Mouse (Mus musculus): ENCODE results near the gene Adam1b.
A peak's percentile ranks its signal among the peaks of the same experiment; 100 is the strongest.
"Not testable (repeated sequence)": the region's sequence is repeated elsewhere in the genome, so short reads cannot be mapped to it uniquely, and the experiment has no call there.

Gene Adam1b

DNA sequence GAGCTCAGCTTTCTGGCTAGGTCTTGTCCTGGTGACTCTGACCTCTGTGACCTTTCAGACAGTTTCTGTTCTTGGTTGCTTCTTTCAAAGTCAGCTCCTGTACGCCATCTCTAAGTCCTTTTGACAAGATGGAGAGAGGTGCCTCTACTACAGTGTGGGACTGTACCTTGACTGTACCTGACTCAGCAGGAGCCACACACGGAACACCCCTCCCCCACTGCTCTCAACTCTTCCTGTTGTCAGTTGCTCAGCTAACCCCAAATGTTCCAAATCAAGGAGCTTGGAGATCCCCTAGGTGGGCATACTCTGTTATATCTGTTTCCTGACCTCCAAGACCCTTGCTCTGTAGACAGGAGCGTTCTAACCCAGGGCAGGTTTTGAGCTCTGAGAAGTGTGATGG lies at the start of gene Adam1b:
Gene Adam1b, minus strand, starts transcription at position 205 of the 400 bp plus-strand sequence.
- DNase-seq (ENCODE audit: inconsistent ontology term) = no peak

DNA sequence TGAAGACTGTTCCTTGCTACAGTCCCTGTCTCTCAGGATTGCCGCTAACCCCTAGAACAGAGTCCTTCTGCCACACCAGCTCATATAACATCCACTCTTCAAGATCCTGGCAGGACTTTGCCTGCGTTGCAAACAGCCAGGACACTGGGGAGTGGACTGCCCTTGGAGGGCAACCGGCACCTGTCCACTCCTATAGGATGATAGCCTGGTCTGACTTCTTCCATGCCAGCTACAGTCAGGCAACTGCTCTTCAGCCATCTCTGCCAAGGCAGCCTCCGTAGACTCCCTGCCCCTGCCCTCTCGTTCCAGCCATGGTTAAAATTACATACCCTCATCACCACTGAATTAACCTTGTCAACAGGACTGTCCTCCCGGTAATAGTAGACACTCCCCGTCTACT lies 46.0 kb upstream of the Adam1b start:
- DNase-seq (ENCODE audit: inconsistent ontology term) = no peak

DNA sequence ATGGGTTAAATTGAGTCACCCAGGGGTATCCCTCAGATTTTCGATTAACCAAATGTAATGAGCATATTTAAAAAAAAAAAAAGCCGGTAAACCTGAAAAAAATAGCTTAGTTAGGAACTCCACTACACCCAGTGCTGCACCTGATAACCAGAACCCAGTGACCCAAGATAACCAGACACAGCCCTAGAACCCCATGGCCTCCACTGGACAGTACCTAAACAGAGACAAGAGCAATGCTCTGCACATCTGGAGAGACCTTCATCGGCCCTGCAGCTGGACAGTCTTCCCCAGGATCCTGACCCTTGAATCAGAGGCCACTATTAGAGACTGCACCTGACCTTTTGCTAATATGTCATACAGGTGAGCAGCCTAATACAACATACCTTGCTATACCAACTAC lies 43.8 kb upstream of the Adam1b start:
- DNase-seq (ENCODE audit: inconsistent ontology term) = no peak

DNA sequence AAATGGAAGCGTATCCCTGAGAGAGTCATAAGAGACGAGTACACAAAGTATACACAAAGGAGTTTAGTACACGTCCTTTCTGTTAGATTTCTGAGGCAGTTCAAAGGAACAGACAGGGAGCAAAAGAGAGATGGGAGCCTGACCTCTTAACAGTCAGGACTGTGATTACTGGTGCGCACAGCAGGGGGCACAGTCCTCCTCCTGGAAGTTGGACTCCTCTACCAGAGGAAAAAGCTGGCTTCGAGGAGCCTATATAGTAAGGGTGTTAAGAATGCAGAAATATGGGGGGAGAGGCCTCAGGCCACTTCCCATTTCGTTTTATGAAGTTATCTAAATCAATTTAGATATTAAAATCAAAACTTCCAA lies 43.3 kb upstream of the Adam1b start:
- peak; percentile 28 for DNase-seq (ENCODE audit: inconsistent ontology term)

DNA sequence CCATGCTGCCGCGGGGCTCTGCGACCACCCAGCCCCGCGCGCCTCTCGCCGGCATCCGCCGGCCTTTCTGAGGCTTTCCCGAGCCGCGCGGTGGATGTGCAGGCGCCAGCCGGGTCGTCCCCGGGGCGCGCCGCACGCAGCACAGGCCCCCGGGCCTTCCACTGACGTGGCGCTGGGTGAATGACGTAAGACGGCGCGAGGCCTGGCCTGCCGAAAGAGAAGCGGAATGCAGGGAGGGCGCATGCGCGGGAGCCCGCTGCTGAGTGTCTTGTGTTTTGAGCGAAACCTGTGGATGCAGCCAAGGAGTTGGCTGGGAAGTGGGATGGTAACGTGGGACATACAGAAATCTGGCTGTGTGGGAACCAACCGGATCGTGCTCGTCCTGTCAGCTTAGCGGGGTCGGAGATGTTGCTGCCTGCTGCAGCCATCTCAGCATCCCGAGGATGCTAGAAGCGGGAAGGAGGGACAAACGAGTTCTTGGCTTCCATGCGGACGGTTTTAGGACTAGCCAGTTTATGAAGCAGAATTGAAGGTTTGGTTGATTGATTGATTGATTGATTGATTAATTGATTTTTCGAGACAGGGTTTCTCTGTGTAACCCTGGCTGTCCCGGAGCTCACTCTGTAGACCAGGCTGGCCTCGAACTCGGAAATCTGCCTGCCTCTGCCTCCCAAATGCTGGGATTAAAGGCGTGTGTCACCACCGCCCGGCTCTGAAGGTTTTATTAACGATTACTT lies 42.7 kb upstream of the Adam1b start, which contains the start of gene Mapkapk5:
Gene Mapkapk5, minus strand, starts transcription at position 113 of the 737 bp plus-strand sequence.
- DNase-seq (ENCODE audit: inconsistent ontology term) = peak; percentile 98

DNA sequence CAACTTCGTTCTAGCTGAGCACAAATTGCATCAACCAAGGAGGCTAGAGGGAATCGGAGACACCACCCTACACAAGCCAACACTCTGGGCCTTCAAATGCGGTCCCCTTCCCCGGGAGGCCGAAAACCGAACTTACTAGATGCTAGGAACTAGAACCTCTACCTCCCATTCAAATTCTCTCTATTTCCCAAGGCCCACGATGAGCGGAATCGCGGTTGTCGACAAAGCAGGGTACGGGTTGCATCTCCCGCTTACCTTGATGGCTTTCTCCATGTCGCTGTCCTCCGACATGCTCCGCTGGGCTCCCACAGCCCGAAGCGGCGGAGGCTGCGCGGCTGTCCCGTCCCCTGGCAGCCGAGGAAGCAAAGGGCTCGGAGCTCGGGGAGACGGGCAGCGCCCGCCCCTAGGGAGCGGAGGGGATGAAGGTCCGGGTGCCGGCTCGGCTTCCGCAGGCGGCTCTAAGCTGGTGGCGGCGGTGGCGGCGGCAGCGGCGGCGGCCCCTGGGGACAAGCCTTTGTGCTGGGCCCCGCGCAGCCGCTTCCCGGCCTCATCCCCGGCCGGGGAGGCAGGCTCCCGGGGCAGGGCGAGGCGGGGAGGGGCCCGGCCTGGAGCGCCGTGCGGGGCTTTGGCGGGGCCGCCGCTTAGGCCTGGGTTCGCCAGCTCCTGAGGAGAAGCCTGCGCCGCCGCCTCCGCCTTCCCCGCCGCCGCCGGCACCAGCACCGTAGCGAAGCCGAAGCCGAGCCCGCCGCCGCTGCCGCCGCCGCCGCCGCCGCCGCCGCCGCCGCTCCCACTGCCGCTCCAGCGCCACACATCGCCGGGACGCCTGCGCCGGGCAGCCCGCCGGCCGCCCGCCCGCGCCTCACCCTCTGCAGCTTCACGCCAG lies 41.9 kb upstream of the Adam1b start, which contains the start of the genes Adam1a and Gm42878:
Gene Adam1a, minus strand, starts transcription at position 573 of the 883 bp plus-strand sequence.
Gene Gm42878, minus strand, starts transcription at position 573 of the 883 bp plus-strand sequence.
- DNase-seq (ENCODE audit: inconsistent ontology term) = peak; percentile 65

DNA sequence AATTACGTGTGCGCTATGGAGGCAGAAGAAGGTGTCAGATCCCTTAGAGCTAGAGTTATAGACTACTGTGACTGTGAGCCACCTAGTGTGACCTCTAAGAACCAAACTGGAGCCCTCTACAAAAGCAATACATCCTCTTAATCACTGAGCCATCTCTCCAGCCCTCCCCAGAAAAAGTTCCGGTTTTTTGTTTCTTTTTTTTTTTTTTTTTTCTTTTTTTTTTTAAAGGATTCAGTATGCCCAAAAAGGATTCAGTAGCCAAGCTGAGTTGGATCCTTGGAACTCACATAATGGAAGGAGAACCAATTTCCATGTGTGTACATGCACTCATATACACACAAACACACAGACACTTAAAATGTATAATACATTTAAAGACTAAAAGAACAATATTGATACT lies 40.1 kb upstream of the Adam1b start:
- DNase-seq (ENCODE audit: inconsistent ontology term) = no peak

DNA sequence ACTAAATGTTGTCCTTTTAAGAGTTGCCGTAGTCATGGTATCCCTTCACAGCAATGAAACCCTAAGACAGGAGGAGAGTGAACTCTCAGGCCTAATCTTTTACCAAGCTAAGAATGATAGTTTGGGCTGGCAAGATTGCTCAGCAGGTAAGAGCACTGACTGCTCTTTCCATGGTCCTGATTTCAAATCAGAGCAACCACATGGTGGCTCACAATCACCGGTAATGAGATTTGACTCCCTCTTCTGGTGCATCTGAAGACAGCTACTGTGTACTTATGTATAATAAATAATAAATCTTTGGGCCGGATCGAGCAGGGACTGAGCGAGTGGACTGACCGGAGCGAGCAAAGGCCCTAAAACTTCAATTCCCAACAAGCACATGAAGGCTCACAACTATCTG lies 38.0 kb upstream of the Adam1b start:
- no peak for DNase-seq (ENCODE audit: inconsistent ontology term)

DNA sequence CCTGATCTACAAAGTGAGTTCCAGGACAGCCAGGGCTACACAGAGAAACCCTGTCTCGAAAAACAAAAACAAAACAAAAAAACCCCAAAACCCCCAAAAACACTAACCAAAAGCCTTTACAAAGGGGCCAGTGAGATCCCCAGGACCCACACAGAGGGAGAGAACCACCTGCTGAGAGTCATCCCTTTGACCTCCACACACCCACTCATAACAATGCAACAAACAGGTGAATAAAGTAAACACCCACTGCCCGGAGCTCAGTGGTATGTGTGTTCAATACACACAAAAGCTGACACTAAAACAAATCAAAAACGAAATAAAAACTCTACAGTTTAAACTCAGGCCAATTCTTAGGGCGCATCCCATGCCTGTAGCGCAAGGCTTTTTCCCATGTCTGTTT lies 36.8 kb upstream of the Adam1b start:
- no peak for DNase-seq (ENCODE audit: inconsistent ontology term)

DNA sequence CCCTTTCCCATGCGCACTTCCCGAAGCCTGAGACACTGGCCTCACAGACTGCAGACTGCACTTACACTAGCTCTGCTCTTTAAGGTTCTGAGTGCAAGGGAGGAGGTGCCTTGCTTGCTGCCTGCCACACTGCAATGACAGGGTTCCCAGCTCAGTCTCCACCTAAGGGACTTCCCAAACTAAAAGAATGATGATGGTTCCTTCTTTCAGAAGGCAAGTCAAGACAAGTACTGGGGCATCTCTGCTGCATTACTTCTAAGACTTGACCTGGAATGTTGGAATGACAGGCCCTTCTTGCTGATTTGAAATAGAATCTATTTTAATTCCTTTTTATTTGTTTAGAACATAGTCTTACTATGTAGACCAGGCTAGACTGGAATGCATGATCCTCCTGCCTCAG lies 34.4 kb upstream of the Adam1b start:
- no peak for DNase-seq (ENCODE audit: inconsistent ontology term)

DNA sequence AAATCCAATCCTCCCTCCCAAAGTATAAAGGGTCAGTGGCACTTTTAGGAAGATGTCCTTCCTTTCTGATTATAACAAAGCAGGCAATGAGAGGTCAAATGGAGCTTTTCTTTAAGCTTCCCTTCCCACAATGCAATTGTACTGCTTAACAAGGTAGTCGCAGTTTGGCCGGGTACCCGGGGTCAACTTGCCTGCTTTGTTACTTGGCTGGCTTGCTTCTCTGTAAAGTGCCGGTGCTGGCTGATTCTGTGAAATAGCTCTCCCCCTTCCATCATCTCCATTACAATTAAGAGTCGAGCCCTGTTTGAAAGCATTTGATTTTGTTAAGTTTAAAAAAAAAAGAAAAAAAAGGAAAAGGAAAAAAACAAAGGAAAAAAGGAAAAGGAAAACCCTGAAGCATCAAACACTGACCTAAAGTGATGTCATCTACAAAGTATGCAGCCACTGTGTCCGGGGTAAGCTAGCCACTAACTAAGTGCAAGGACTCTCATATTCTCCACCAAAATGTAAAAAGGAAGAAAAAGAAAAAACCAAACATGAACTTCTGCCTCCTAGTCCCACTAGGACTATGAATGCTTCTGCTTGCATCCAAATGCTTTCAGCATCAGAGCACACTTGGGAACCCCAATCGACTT lies 33.8 kb upstream of the Adam1b start:
- DNase-seq (ENCODE audit: inconsistent ontology term) = peak; percentile 55

DNA sequence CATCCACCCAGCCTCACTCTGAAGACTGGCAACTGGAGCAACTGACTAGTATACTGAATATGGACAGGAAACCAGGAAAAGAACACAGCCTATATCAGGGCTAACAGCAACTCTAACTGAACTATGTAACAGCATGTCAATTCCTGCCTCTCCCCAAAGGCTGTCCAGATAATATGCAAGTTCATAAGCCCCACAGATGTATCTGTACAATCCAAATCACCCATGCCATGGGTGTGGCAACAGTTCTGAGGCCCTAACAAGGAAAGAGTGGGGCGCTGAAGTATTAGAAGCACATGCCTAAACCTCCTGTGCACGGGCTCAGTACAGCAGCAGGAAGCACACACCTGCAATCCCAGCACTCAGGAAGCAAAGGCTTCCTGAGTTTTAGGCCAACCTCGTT lies 31.9 kb upstream of the Adam1b start:
- no peak for DNase-seq (ENCODE audit: inconsistent ontology term)

DNA sequence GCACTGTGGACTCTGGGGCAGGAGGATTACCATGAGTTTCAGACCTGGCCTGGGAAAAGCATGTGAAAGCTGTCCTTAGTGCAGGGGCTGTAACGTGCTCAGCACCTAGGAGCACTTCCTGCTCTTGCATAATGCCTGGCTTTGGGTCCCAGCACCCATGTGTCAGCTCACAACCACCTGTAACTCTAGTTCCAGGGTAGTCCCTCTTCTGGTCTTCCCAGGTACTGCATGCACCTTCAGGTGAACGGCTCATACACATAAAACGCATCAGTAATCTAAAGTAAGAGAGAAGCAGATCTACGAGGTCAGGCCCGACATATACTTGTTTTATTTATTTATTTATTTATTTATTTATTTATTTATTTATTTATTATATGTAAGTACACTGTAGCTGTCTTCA lies 31.3 kb upstream of the Adam1b start:
- DNase-seq (ENCODE audit: inconsistent ontology term) = no peak

DNA sequence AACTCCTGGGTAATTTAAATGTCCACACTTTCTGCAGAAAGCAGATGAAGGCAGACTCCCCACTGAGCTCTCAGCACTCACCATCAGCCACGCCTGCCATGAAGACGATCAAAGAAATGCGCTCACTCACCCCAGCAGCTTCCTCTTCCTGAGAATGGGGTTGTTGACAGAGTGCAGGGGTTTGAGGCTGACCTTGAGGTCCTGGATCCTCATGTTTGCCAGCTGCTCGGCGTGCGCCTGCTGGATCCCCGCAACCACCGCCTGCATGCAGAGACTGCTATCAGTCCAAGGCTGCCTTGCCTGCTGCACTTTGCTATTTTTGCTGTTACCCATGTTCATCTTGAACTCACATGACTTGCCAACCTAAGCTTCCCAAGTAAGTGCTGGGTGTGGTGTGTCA lies 23.7 kb upstream of the Adam1b start:
- DNase-seq (ENCODE audit: inconsistent ontology term) = no peak

DNA sequence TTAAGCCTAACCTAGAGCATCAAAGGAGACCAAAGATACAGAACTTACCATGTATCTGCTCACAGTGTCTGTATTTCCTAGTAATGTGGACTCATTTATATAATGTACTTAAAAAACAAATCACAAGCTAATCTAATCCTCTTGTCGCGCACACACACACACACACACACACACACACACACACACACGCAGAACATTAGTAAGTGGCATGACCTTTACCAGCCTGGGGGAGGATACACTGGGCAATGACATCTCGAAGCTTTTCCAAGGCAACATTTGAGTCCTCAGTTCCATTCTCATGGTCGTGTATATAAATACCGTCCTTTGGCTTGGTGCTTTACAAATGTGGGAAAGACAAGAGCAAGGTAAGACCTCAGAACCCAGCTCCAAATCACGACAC lies 23.3 kb upstream of the Adam1b start:
- DNase-seq (ENCODE audit: inconsistent ontology term) = no peak

DNA sequence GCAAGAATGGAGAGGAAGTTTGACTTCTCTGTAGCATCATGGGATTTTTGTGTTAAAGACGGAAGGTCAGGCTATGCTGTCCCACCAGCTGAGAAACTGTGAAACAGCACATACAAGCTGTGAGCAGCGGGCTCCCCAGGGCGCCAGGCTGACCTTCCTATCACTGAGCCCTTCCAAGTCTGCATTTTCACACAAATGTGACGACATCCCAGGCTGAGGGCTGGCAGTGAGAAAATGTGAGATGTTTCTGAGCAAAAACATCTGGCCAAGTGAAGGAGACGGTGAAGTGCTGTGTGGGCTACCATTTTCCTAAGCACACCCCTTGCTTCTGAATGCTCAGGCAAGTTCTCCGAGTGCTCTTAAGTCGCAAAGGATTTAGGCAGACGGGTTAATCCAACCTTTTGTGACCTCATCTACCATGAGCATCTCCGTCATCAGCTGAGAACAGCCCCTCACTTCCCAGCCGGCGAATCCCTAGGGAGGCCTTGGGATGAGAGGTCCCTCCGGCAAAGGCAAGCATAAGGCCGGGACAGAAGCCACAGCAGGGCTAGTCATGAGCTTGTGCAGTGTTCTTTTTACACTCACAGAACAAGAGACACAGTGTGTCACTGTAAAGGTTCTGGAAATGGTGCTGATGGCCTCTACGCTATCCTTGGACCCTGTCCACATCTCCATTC lies 22.7 kb upstream of the Adam1b start:
- no peak for DNase-seq (ENCODE audit: inconsistent ontology term)

DNA sequence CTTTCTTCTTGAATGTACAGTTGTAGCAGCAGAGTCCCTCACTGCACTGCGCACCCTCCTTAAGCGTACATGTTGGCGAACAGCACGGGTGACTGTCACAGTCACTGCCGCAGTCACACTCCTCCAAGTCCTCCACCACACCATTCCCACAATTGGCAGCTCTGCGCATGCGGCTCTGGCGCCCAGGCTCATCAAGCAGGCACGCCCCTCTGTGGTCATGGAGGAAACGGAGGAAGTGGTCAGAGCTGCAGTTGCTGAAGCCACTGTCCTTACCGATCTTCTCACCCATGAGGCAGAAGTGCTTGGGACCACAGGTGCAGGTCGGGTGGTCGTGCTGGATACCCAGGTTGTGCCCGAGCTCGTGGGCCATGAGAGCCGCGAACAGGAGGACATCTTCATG lies 16.5 kb upstream of the Adam1b start:
- not testable (repeated sequence) for DNase-seq (ENCODE audit: inconsistent ontology term)

DNA sequence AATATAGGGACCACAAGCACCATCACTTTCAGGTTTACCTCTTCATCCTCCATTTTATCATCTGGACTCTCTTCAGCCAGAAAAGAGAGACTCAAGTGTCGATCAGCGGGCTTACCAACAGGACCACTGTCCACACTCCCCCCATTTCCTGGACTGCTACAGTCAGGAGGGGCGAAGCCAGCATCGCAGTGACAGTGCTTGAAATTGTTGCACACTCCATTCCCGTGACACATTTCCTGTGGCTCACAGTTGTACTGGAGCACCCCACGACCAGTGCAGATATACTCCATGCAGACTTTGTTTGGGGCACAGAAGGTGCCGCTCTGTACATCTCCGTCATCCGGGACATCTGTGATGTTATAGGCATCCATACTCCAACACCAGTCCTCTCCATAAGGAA lies 15.7 kb upstream of the Adam1b start:
- no peak for DNase-seq (ENCODE audit: inconsistent ontology term)

DNA sequence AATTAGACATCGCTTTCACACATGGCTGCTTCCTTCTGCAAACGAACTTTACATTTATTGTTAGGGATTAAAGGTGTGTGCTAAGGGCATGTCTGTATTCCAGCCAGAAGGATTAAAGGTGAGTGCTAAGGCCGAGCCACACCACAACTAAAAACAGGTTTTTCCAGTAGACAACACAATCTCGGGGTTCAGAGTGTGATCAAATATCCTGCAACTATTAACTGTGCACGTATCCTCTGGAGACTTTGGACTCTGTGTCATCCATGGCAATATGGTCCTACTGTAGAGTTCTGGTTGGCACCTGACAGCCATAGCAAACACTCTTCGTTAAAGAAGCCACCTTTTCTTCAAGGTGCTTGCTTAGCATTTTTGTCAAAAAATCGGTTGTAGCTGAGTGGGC lies 6.8 kb upstream of the Adam1b start:
- DNase-seq (ENCODE audit: inconsistent ontology term) = no peak

DNA sequence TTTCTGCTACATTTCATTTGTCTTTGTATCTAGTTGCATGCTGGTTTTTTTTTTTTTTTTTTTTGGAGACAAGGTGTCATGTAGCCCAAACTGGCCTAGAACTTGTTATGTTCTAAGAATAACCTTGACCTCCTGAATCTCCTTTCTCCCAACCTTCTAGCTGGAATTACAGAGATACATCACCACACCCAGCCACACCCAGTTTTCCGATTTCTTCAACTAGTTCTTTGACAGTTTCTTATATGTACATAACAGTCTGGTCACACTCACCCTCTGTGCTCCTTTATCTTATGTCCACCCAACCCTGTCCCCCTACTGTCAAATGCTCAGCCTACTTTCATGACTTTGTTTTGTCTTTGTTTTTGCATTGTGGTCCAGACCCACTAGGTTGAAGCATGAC lies 3.6 kb upstream of the Adam1b start:
- DNase-seq (ENCODE audit: inconsistent ontology term) = peak; percentile 51

DNA sequence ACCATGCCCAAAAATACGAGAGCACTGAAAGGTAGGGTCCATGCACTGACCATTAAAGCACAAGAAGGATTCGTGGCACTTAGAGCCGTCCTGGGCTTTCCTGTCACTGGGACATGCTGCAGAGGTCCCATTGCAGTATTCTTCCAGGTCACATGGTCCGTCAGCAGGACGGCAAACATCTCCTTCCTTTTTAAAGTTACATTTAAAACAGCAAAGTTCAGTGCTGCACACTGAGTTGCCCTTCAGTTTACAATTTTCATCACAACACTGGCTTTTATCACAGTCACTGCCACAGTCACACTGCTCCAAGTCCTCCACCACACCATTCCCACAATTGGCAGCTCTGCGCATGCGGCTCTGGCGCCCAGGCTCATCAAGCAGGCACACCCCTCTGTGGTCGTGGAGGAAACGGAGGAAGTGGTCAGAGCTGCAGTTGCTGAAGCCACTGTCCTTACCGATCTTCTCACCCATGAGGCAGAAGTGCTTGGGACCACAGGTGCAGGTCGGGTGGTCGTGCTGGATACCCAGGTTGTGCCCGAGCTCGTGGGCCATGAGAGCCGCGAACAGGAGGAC lies 1.7 kb downstream of the Adam1b start:
- DNase-seq (ENCODE audit: inconsistent ontology term) = not testable (repeated sequence)
